Mouse (Mus musculus): ENCODE measurements around the gene Aup1.

DNA sequence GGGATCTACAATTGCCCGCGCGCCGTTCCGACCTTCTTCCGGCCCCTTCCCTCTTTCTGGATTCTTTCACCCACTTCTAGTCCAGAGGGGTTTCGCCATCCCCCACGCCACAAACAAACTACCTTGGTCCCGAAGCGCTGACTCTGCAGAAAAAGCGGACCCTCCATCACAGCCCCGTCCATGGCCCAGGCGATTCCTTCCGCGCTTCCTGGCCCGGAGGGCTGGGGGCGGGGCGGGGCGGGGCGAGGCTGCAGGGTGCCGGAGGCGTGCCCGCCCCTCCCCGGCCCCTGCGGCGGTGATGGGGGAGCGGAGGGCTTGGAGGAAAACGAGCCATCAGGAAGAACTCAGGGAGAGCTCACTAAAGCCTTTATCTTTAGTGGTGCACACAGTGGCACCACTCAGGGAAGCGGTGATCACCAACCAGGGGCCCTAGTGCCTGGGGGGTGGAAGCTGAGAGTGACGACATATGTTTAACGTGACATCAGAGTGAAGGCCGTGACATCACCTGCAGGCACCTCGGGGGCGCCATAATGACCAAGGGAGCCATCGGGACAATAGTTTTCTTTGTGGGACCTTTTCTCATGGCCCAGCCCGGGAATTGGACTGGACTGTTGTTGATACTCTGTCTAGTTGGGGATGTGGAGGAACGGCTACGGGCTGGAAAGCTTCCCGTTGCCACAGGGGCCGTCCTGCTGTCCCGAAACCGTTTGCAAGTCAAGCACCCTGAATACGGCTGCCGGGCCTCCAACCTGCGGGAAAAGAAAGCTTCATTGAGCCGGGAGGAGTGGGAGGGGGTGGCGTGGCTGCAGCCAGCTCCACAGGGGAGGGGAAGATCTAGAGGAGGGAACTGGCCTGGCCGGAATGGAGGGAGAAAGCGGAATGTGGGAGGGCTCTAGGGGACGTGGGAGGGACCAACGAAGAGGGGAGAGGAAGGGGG, 20.8 kb upstream of the Aup1 start, which contains the start of the genes Dok1 and Loxl3:
- TF ChIP-seq MAFK (IDR thresholded peaks at IDR 0.05; ENCODE audit: insufficient read depth, low read depth, low read length) = peak; percentile 96
- no peak for TF ChIP-seq HCFC1 (IDR thresholded peaks at IDR 0.05; ENCODE audit: borderline replicate concordance, insufficient read depth, low read length)
- no peak for TF ChIP-seq ZNF384 (IDR thresholded peaks at IDR 0.05; ENCODE audit: low read depth, low read length)
